Mouse (Mus musculus) brain, adult 2 months (tissue): ENCODE results near the gene Zfx.

Experiments
- DNase-seq: peaks from one replicate; pipeline ENCODE4 v3.0.0; 2011; ENCODE audit warnings: low read depth, low spot score

The Zfx gene

DNA sequence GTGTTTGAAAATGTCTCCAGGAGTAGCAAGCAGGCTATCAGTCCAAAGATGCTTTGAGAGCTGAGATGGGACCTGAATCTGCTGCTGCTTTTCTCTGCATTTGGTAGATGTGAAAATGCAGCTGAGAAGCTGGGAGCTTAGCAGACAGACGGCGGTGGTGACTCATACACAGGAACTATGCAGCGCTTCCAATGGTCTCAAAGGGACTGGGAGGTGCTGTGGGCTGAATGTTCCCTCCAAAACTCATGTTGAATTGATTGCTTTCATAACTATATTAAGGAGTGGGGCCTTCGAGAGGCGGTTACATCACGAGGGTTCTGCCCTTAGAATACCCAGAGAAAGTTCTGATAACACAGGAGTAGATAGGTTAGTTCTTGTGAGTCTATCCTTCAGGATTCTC, 62.3 kb downstream of the Zfx start:
- peak; percentile 83 for DNase-seq

DNA sequence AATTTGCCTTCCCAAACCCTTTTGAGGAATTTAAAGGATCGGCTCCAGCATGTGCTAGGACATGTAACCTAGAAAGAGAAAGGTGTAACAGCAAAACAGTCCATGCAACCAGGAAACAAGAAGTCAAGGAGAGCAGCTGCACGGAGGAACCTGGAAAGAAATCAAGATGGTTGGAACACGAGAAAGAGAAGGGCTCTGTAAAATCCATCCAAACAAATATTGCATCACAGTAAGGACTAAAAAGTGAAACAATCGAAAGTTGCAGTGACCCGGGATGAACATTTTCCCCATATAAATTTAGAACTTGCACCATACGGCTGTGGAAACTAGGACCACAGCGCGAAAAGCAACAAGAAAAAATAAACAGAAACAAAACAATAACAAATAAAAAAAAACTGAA, 62.8 kb downstream of the Zfx start:
- DNase-seq = no peak

DNA sequence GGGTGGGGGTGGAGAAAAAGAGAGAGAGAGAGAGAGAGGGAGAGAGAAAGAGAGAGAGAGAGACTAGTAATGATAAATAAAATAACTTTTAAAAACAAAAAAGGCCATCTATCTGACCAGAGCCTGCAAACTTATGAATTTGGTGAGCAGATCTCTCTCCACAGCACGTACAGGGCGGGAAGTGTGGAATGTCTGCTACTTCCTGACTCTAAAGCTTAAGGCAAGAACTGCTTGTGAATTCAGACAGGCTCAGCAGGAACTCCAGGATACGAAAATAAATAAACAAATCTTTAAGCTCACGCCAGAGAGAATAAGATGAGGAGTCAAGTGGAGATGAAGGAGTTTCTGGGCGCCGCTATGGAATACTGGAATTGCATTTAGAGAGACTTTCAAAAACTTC, 64.8 kb downstream of the Zfx start:
- no peak for DNase-seq

DNA sequence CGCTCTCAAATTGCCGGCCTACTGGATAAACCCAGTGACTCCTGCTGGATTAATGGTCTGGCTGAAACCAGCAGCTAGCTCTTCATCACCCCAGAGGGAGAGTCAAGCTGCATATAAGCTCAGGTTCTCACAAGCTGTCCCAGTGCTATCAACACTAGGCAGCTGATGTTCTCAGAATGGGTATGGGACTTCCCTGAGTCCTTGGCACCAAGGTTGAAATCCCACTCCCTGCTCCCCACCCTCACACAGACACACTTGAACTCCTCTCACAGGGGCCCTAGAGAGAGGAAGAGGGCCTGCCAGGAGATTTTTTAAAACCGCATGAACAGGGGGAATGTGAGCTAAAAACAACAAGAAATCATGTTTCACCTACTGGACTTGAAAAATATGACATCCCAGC, 74.5 kb downstream of the Zfx start:
- DNase-seq = no peak

DNA sequence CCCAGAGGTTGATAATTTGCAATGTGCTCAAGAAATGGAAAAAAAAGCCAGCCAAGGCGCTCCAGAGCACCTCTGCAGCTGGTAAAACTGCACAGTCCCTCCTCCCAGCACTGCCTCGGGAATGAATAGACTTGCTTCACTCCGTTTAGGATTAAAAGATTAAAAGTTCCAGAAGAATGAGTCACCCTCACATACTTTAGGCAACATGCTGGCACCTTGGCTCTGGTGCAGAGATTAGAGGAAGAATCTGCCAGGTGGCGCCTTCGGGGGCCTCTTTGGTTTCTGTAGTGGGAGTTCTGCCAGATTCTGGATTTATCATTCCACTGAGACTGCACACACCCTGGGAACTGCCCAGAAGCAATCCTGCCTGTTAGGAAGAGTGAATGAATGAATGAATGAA, 75.5 kb downstream of the Zfx start:
- peak; percentile 53 for DNase-seq

DNA sequence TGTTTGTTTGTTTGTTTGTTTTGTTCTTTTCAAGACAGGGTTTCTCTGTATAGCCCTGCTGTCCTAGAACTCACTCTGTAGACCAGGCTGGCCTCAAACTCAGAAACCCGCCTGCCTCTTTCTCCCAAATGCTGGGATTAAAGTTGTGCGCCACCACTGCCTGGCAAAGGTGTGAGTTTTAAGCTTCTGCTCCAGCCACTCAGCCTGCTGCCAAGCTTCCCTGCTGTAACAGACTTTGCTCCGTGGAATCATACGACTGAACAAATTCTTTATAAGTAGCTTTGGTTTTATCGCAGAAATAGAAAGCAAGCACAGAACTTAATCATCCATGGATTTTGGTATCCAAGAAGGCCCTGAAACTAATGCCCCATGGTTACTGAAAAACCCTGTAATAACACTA, 76.1 kb downstream of the Zfx start:
- no peak for DNase-seq

DNA sequence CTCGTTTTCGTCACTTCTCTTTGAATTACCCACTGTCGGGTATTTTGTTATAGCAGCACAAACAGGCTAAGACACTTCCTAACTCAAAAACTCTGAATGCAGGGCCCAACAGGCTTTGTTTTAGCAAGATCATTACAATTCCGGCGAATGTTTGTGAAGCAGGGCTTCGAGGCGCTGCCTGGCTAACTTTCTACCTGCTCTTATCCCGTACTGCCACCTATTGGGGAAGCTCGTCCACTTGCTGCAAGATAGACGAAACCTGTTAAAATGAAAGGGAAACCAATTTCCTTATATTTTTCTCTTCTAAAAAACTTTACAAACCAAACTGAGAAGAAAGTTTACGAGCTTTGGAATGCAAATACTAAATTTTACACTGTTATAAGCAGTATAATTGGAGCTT, 90.6 kb downstream of the Zfx start:
- DNase-seq = peak; percentile 71

DNA sequence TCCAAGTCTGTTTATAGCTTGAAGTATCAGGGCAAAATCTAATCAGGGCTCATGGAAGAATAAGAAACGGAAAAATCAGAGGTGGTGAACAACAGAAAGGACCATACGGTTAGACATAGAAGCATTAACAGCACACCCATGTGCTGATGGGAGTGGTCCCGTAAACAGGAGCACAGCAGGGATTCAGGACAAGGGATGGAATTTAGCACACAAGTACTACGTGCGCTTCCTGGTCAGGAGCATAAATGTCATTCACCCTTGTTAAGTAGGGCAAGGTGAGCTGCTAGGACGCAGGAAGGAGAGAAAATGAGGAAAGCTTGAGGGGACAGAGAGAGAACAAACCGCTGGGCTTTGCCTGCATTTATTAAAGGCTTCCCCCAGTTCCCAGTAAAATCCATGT, 93.4 kb downstream of the Zfx start:
- no peak for DNase-seq
